Mouse (Mus musculus) neural tube, embryonic 12.5 days (tissue): ENCODE measurements at regions not wholly inside any gene's neighbourhood (a gene's known extent, or its start where the extent isn't known, plus 50 kb on each side); places are given as distances from the start of the nearest gene placed in this dataset.

Experiments
- ATAC-seq: fragments of 200-750 bp; cut with Nextera tagmentation; 2 replicates; pipeline ENCODE4 v1.8.0; 2017; ENCODE audit warnings: low read depth, mild to moderate bottlenecking, moderate TSS enrichment, moderate library complexity; ENCODE audit not compliant: low FRiP score
- H3K27ac ChIP-seq: fragments of 300-500 bp; sonication (generic); 2 replicates; pipeline ENCODE4 v1.5.1; 2016
- H3K27me3 ChIP-seq: fragments of 300-500 bp; sonication (generic); replicated peaks from 2 replicates; pipeline ENCODE4 v1.6.1; 2016; ENCODE audit warnings: mild to moderate bottlenecking
- H3K36me3 ChIP-seq: fragments of 300-500 bp; sonication (generic); 2 replicates; pipeline ENCODE4 v1.6.1; 2016; ENCODE audit warnings: mild to moderate bottlenecking
- H3K4me1 ChIP-seq: fragments of 300-500 bp; sonication (generic); 2 replicates; pipeline ENCODE4 v1.6.1; 2016
- H3K4me2 ChIP-seq: fragments of 300-500 bp; sonication (generic); replicated peaks from 2 replicates; pipeline ENCODE4 v1.6.1; 2016; ENCODE audit warnings: mild to moderate bottlenecking
- H3K4me3 ChIP-seq: fragments of 300-500 bp; sonication (generic); 2 replicates; pipeline ENCODE4 v1.5.1; 2016
- H3K9ac ChIP-seq: fragments of 300-500 bp; sonication (generic); 2 replicates; pipeline ENCODE4 v1.6.1; 2016; ENCODE audit warnings: mild to moderate bottlenecking
- H3K9me3 ChIP-seq: fragments of 300-500 bp; sonication (generic); 2 replicates; pipeline ENCODE4 v1.6.1; 2016; ENCODE audit warnings: mild to moderate bottlenecking
- WGBS: fragments of 180-500 bp; shearing (Covaris S2); methylation state at CpG from one replicate; pipeline ENCODE4 v1.1.7; 2016; 5-methylcytosine and 5-hydroxymethylcytosine counted together

DNA sequence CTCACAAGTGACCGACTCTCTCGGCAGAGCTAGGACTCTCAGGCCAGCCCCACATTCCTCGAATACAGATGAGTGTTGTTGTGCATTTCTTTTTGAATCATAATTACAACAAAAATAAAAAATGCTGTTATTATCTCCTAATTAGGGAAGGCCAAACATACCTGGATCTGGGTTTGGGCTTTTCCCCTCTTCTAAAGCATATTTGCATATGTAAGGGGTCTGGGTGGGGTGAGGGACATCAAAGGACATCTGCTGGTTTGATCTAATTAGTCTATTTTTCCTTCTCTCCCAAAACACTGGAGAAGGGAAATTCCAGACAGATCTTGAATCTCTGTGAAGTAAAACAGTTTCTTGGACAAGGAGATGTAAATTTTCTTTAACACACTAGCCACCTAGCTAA lies 85.3 kb downstream of the Tfap2a start:
- Histone ChIP-seq H3K4me2 (no peak overlapping the region), H3K27me3 (no peaks in the 10 kb centered on the region), H3K9ac (no peak overlapping the region), H3K27ac (no peak overlapping the region), H3K36me3 (no peaks in the 10 kb centered on the region), H3K4me3 (no peak overlapping the region), H3K9me3 (no peaks in the 10 kb centered on the region), H3K4me1 (peaks cover 11% of the 10 kb centered on the region; the same call in 1 of the 2 replicates)
- ATAC-seq = no peak
- 55% methylated on average over 3 of the region's 3 CpGs for WGBS

DNA sequence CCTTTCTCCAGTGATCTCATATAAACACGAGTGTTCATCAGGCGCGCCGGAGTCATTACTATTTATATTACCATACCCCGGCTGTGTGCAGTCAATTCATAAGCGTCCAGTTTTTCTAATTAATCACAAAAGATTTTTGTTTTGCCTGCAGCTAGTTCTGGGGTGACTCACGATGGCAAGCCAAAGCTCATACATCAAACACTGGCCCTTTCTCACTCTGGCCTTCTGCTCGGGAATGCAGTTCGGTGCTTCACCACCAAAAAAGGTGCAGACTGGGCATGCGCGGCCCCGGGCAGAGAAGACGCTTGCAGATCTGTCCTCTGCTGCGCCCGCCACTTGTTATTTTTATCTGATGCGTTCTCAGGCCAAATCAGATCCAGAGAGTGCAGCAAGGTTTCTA lies 87.1 kb downstream of the Tfap2a start:
- H3K27ac ChIP-seq = no peak overlapping the region
- no peak overlapping the region for H3K9ac ChIP-seq

DNA sequence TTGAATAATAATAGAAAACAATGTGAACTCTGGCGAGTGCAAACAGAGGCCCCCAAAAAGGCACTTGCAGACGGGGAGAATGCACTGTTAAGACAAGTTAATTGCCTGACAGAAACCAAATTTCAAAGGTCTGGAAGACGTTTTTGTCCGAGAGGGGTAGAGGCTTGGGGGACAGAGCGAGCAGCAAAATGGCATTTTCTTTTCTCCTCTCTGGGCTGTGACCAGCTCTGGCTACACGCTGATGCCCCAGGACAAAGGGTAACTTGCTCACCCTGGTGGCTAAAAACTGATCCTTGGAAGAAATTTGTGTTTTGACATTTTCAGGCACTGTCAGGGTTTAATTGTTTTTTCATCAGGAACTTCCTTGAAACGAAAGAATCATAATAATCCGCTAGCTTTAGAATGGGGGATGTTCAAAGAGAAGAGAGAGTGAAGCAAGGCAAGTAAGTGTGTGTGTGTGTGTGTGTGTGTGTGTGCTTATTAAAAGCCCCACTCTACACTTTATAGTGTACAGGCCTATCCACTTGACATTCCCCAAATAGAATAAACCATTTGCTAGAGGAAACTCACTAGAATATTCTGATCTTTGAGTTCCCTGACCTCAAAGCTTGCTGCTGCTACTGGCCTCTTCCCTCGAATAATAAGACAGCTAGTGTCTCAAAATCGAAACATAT lies 88.0 kb downstream of the Tfap2a start:
- Histone ChIP-seq H3K36me3 (no peaks in the 10 kb centered on the region), H3K27me3 (no peaks in the 10 kb centered on the region), H3K27ac (no peak overlapping the region), H3K4me2 (peak overlapping the region; percentile 14), H3K9ac (no peak overlapping the region), H3K9me3 (no peaks in the 10 kb centered on the region), H3K4me1 (peaks cover 11% of the 10 kb centered on the region; the same call in 1 of the 2 replicates), H3K4me3 (no peak overlapping the region)
- ATAC-seq = no peak
- WGBS = 24% methylated on average over 10 of the region's 10 CpGs

More for the DNA sequence above, 87.1 kb downstream of the Tfap2a start:
- no peak for ATAC-seq
- no peaks in the 10 kb centered on the region for H3K9me3 ChIP-seq
- H3K4me2 ChIP-seq = peak overlapping the region; percentile 22; the same call in 1 of the 2 replicates
- 44% methylated on average over 16 of the region's 16 CpGs for WGBS
- no peaks in the 10 kb centered on the region for H3K36me3 ChIP-seq
- no peaks in the 10 kb centered on the region for H3K27me3 ChIP-seq
- no peak overlapping the region for H3K4me3 ChIP-seq
- H3K4me1 ChIP-seq = peaks cover 11% of the 10 kb centered on the region; the same call in 1 of the 2 replicates

DNA sequence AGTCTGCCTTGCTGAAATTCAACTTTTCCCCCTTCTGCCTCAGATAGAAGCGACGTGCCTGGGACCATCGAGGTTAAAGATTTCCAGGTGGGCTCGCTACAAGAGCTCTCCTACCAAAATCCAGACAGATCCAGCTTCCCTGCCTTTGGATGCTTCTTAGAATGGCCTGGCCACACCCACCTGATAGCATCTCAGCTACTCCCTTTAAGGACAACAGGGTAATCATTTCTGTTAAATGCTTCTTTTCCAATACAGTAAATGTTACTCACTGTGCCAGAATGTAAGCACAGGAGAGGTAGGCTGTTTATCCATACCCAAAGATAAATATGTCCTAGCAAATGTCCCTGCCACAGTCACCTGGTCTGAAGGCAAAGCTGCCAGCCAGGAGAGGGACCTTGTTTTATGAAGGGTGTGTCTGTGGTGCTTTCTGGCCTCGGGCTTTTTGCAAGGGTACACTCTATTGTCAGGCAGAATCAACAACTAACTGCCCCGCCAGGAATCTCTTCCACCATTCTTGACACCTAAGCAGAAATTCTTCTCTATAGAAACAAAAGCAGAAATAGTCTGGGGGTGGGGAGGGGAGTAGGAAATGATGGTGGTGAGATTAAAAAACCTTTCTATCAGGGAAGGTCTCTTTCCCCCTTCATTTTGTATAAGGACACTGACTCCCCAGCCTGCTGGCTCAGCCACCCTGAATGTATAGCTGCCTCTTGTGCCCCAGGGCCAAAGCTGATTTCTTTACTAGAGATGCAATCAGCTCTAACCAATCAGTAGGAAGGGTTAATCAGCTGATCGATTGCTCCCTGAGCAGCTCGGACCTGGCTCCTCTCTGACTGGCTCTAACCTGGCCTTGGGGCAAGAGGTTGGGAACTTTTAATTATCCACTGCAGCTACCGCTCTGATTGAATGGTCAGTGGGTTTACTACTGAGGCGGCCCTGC lies 88.8 kb downstream of the Tfap2a start:
- Histone ChIP-seq H3K9ac (no peak overlapping the region), H3K4me1 (peaks cover 11% of the 10 kb centered on the region; the same call in 1 of the 2 replicates), H3K4me3 (no peak overlapping the region), H3K36me3 (no peaks in the 10 kb centered on the region), H3K4me2 (peak overlapping the region; percentile 14), H3K9me3 (no peaks in the 10 kb centered on the region), H3K27me3 (no peaks in the 10 kb centered on the region), H3K27ac (no peak overlapping the region)
- 34% methylated on average over 10 of the region's 10 CpGs for WGBS
- peak; percentile 44; the same call in 1 of the 2 replicates for ATAC-seq

DNA sequence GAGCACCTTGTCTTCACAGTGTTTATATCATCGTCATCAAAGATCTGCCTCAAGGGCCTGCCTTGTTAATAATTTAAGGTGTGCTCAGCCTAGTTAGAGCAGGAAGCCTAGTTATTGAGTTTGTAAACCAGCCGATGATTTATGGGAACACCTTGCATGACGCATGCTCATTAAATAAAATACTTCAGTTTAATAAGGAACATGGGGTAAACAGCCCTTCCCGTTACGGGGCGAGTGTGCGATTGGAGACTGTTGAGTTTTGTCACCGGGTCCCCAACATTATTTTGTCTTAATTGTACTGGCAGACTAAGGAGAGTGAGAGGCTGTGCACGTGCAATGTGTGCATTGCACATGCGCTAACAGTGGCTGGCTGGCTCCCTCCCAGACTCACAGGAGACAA lies 92.0 kb downstream of the Tfap2a start:
- no peak overlapping the region for H3K27ac ChIP-seq
- peaks cover 11% of the 10 kb centered on the region; the same call in 1 of the 2 replicates for H3K4me1 ChIP-seq
- no peak overlapping the region for H3K4me2 ChIP-seq
- no peaks in the 10 kb centered on the region for H3K9me3 ChIP-seq
- no peak overlapping the region for H3K9ac ChIP-seq
- H3K27me3 ChIP-seq = no peaks in the 10 kb centered on the region
- 78% methylated on average over 10 of the region's 10 CpGs for WGBS
- ATAC-seq = no peak
- H3K4me3 ChIP-seq = no peak overlapping the region
- no peaks in the 10 kb centered on the region for H3K36me3 ChIP-seq

DNA sequence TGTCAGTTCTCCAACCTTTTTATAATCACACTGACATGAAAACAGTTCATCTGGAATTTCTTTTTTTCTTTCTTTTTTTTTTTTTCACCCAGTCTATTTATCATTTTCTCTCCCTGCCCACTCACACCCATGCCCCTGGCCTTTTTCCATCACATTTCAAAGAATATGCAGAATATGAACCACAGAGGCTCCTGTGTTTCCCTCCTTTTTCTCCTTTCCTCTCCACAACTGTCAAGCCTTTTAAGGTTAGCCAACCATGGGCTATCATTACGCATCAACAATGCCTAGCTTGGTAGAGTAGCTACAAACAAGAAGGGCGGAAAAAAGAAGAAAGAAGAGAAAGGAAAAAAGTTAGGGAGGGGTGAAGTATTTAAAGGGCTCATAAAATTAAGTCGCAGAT lies 92.5 kb downstream of the Tfap2a start:
- no peak overlapping the region for H3K27ac ChIP-seq
- WGBS = 62% methylated on average over 3 of the region's 3 CpGs
- no peaks in the 10 kb centered on the region for H3K36me3 ChIP-seq
- no peak overlapping the region for H3K4me3 ChIP-seq
- H3K9ac ChIP-seq = no peak overlapping the region
- no peak overlapping the region for H3K4me2 ChIP-seq
- H3K27me3 ChIP-seq = no peaks in the 10 kb centered on the region
- peaks cover 11% of the 10 kb centered on the region; the same call in 1 of the 2 replicates for H3K4me1 ChIP-seq
- no peaks in the 10 kb centered on the region for H3K9me3 ChIP-seq
- ATAC-seq = no peak

DNA sequence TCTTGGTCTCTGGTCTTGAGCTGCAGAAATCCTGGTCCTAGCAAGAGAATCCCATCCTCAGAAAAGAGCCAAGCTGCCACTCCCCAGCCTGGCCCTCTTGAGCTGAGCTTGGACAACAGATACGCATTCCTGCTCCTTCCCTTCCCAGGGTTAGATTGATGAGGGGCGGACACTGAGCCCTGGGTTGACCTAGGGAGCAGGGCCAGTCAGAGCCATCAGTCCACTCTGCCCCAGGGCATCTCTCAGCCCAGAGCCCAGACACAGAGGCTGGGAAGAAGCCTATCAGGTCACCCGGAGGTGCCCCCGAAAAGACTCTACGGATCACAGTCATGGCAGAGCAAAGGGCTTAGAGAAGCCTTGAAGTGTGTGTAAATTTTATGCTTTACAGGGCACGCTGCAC lies 95.2 kb downstream of the Tfap2a start:
- WGBS = 63% methylated on average over 6 of the region's 6 CpGs
- H3K27me3 ChIP-seq = no peaks in the 10 kb centered on the region
- no peak overlapping the region for H3K4me3 ChIP-seq
- no peak overlapping the region for H3K9ac ChIP-seq
- no peaks in the 10 kb centered on the region for H3K36me3 ChIP-seq
- no peak for ATAC-seq
- no peak overlapping the region for H3K27ac ChIP-seq
- H3K4me2 ChIP-seq = no peak overlapping the region
- H3K4me1 ChIP-seq = no peaks in the 10 kb centered on the region
- H3K9me3 ChIP-seq = no peaks in the 10 kb centered on the region

DNA sequence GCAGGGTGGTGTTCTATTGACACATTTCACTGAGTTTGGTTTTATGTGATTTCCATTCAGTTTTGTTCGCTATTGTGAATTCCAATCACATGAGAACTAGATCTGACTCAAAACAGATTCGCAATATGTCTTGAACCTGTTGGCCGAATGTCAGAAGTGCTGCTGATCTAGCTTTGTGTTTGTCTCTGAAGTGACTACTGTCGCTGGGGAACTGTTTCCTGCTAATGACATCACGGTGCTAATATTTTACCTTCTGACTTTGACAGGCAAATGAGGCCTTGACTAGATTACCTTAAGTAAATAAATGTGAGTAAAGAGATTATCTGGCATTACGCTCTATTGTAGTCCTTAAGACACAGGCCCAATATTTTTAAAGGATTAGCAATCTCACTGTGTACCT lies 100.9 kb downstream of the Tfap2a start:
- no peak overlapping the region for H3K27ac ChIP-seq
- no peak for ATAC-seq
- 91% methylated on average over 6 of the region's 6 CpGs for WGBS

DNA sequence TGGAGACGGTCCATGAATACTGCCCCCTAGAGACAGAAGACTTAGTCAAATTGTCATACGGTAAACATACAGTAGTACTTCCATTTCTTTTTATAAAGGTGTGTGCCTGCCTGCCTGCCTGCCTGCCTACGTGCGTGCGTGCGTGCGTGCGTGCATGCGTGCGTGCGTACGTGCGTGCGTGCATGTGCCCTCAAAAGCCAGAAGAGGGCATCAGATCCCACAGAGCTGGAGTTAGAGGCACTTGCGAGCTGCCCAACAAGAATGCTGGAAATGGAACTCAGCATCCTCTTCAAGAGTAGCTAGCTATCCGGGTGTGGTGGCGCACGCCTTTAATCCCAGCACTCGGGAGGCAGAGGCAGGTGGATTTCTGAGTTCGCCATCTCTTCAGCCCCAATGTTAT lies 120.3 kb downstream of the Tfap2a start:
- Histone ChIP-seq H3K9me3 (peaks cover 3% of the 10 kb centered on the region; the same call in 1 of the 2 replicates), H3K4me1 (no peaks in the 10 kb centered on the region), H3K4me2 (no peak overlapping the region), H3K27me3 (no peaks in the 10 kb centered on the region), H3K27ac (no peak overlapping the region), H3K36me3 (no peaks in the 10 kb centered on the region), H3K9ac (no peak overlapping the region), H3K4me3 (no peak overlapping the region)
- 97% methylated on average over 20 of the region's 20 CpGs for WGBS
- no peak for ATAC-seq

More for the DNA sequence above, 100.9 kb downstream of the Tfap2a start:
- H3K9ac ChIP-seq = no peak overlapping the region
- H3K4me1 ChIP-seq = no peaks in the 10 kb centered on the region
- H3K4me3 ChIP-seq = no peak overlapping the region
- H3K9me3 ChIP-seq = no peaks in the 10 kb centered on the region
- H3K4me2 ChIP-seq = no peak overlapping the region
- no peaks in the 10 kb centered on the region for H3K36me3 ChIP-seq
- H3K27me3 ChIP-seq = no peaks in the 10 kb centered on the region

DNA sequence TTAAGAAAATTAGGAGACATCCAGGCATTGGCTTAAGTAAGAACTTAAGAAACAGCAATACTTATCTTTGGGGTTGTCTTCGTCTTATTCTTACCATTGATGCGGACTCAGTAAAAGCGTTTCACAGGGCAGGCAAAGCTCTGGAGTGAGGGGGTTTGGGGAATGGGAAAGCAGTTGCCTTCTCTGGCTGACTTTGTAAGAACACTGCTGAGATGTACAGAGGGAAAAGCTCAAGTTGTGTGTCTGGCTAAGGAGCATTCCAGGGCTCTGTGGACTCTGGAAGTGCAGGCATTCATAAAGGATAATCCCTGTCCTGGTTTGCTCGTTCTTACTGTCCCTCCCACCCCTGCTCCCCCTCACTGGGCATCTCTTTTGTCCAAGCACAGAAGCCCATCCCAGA lies 129.7 kb downstream of the Tfap2a start:
- no peak overlapping the region for H3K4me2 ChIP-seq
- ATAC-seq = no peak
- H3K36me3 ChIP-seq = no peaks in the 10 kb centered on the region
- no peak overlapping the region for H3K4me3 ChIP-seq
- H3K9me3 ChIP-seq = no peaks in the 10 kb centered on the region
- 66% methylated on average over 4 of the region's 4 CpGs for WGBS
- peaks cover 14% of the 10 kb centered on the region for H3K4me1 ChIP-seq
- no peaks in the 10 kb centered on the region for H3K27me3 ChIP-seq
- H3K27ac ChIP-seq = no peak overlapping the region
- no peak overlapping the region for H3K9ac ChIP-seq

DNA sequence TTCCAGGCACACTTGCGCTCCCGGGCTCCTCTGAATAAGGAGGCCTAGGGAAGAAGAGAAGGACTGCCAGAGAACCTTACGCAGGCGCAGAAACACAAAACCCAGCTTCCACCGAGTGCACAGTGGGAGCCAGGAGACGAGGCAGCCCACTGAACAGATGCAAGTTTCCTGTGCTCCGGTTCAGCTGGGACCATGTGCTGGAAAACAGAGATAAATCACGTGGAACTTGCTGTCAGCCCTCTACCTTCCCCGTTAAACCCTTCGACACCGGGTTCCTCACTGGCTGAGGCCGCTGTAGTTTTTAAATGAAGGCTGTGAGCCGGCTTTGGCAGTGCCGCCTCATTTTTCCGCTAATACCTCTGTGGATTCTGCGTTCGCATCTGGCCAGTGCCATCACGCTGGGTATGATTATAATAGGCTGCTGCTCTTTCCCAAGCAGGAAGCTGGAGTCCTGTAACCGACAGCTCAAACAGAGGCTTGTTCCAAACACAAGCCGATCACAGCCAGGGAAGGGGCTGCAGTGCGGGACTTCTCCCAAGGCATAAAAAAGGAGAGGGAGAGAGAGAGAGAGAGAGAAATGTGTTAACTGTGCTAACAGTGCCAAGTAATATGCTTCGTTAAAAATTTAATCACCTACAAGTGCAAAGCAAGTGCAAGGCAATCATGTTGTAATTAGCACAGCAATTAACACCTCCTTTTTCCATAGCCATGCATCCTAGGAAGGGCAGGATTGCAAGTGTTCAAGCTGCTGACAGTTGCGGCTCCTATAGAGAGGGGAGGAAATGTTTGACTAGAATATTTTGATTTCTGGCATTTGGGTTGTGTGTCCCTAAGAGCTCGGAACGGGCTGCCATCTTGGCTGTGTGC lies 131.5 kb downstream of the Tfap2a start:
- ATAC-seq = peak; percentile 68
- 0 out of 2 replicates have a peak overlapping the region, but pooled peaks have one; percentile 7 for H3K4me3 ChIP-seq
- H3K27me3 ChIP-seq = no peaks in the 10 kb centered on the region
- H3K9me3 ChIP-seq = no peaks in the 10 kb centered on the region
- H3K27ac ChIP-seq = no peak overlapping the region
- H3K4me1 ChIP-seq = peaks cover 14% of the 10 kb centered on the region
- 43% methylated on average over 25 of the region's 25 CpGs for WGBS
- 0 out of 2 replicates have a peak overlapping the region, but pooled peaks have one; percentile 9 for H3K9ac ChIP-seq
- H3K36me3 ChIP-seq = no peaks in the 10 kb centered on the region
- peak overlapping the region; percentile 48 for H3K4me2 ChIP-seq
